ENCODE assay signal across 34 mouse cellular contexts in the genomic region with DNA sequence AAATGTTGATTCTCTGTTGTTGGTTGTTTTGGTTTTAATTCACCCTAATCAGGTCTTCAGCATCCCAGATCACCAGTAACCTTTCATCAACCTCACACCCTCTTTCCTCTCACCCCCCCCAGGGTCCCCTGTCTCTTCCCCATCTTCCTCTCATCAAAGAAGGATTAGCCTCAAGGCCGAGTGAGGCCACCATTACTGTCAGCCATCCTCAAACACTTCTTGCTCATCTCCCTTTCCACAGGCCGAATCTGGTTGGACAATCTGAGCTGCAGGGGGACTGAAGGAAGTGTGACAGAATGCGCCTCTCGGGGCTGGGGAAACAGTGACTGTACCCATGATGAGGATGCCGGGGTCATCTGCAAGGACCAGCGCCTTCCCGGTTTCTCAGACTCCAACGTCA. TPM values are rescaled to one million over a fixed set of nuclear protein-coding genes. Genes with fewer than 3 reads are reported as not detected.
"Had no signal": no experiment of that assay in that cellular context is flagged by ENCODE, and none has a peak within 500 bp of the region (broad histone marks: within the 10 kb centered on the region; RNA-seq: fewer than 3 reads in every experiment).

No protein-coding gene starts in this region.

- H3K4me2 ChIP-seq: heart, embryonic 11.5 days; heart, embryonic 12.5 days; heart, embryonic 13.5 days; heart, embryonic 15.5 days; hindbrain, embryonic 12.5 days; hindbrain, embryonic 13.5 days; hindbrain, embryonic 14.5 days; hindbrain, embryonic 15.5 days; intestine, embryonic 15.5 days; kidney, embryonic 15.5 days had no signal

- H3K9ac ChIP-seq: heart, embryonic 12.5 days; heart, embryonic 13.5 days; heart, embryonic 15.5 days; hindbrain, embryonic 12.5 days; hindbrain, embryonic 13.5 days; hindbrain, embryonic 14.5 days; hindbrain, embryonic 15.5 days; intestine, embryonic 15.5 days; kidney, embryonic 15.5 days had no signal

- H3K9me3 ChIP-seq: heart, embryonic 10.5 days; heart, embryonic 12.5 days; heart, embryonic 13.5 days; heart, embryonic 15.5 days; hindbrain, embryonic 10.5 days; hindbrain, embryonic 12.5 days; hindbrain, embryonic 13.5 days; hindbrain, embryonic 15.5 days; intestine, embryonic 15.5 days; kidney, embryonic 15.5 days had no signal

- ATAC-seq: hindbrain, embryonic 16.5 days; hindbrain, postnatal 0 days; inflammation-experienced regulatory T-cells, adult 6 months; intestine, embryonic 15.5 days; intestine, embryonic 16.5 days; intestine, postnatal 0 days had no signal

- H3K4me3 ChIP-seq: heart, embryonic 10.5 days; heart, embryonic 12.5 days; heart, embryonic 13.5 days; heart, embryonic 15.5 days; hindbrain, embryonic 10.5 days; hindbrain, embryonic 12.5 days; hindbrain, embryonic 13.5 days; hindbrain, embryonic 15.5 days; intestine, embryonic 15.5 days; kidney, embryonic 15.5 days; layer of hippocampus, adult 2 months had no signal

- H3K36me3 ChIP-seq: heart, embryonic 10.5 days; heart, embryonic 12.5 days; heart, embryonic 13.5 days; heart, embryonic 15.5 days; hindbrain, embryonic 10.5 days; hindbrain, embryonic 12.5 days; hindbrain, embryonic 13.5 days; hindbrain, embryonic 15.5 days; intestine, embryonic 15.5 days; kidney, embryonic 15.5 days had no signal

- H3K27ac ChIP-seq: heart, embryonic 13.5 days; heart, embryonic 15.5 days; hindbrain, embryonic 10.5 days; hindbrain, embryonic 12.5 days; hindbrain, embryonic 13.5 days; hindbrain, embryonic 14.5 days; hindbrain, embryonic 15.5 days; hindbrain, postnatal 0 days; intestine, embryonic 15.5 days; kidney, embryonic 15.5 days; kidney, postnatal 0 days; layer of hippocampus, adult 2 months had no signal

- H3K27me3 ChIP-seq: intestine, embryonic 15.5 days; kidney, embryonic 15.5 days had no signal

- DNase-seq: heart, postnatal 10 days; heart, postnatal 14 days; heart, postnatal 4 days; kidney, adult 11 months; kidney, adult 18-20 months; kidney, adult 2 months; kidney, adult 8-10 months; kidney, adult 9 months; kidney, postnatal 10 days; kidney, postnatal 14 days; kidney, postnatal 25 days; kidney, postnatal 36 days; kidney, postnatal 4 days; layer of hippocampus, adult 9-11 months; layer of hippocampus, postnatal 36 days had no signal

RNA-seq across cellular contexts. Expression of a gene that starts 3.2 kb away (rescaled TPM):
- polyA plus RNA-seq: inflammation-experienced regulatory T-cells, adult 6 months had no signal

RNA-seq across cellular contexts. Expression of a gene that starts 20.5 kb away (rescaled TPM):
- total RNA-seq: hindbrain, postnatal 0 days had no signal
